Mouse (Mus musculus) right cerebral cortex, postnatal 25 days (tissue): ENCODE results near the gene Slc17a7.

Experiments used
- DNase-seq: peaks from one replicate; pipeline ENCODE4 v3.0.0; 2022

Slc17a7 gene

GRCm38 (mm10) chr7:45208260-45208659 is 44.5 kb downstream of the Slc17a7 start:
- DNase-seq, result no peak

DNA sequence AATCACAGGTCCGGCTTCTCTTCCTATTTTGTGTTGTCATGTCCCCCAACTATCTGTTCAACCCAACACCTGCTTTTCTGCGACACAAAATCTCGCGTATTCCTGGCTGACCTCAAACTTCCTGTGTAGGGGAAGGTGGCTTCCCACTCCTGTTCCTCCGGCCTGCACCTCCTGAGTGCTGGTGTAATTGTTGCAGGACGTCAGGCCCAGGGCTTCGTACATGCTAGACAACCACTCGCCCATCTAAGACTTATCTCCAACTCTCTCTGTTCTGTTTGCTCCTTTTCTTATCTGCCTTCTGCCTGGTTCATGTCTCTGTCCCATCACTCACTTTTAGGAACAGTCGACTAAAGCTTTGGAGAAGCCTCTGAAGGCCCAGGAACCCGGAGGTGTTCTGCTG is 47.3 kb downstream of the Slc17a7 start:
- no peak for DNase-seq

GRCm38 (mm10) chr7:45211851-45212251 is 48.1 kb downstream of the Slc17a7 start, which contains the start of gene Dkkl1:
Dkkl1 (minus strand) TSS chr7:45212147.
- no peak for DNase-seq

DNA sequence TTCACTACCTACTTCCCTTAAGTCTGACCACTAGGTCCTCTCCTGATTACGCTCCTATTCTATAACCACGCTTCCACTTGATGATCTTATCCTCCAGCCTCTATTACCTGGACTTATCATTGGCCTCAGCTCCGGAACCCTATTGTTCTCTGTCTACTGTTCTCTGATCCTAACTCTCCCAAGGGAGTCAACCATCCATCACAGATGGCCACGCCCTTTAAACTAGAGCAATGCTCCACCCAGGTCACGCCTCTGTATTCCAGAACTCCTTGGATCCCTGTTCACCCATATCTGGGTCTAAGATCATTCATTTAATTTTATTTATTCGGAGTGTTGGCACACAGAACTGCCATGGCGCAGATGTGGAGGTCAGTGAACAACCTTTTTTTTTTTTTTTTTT is 48.6 kb downstream of the Slc17a7 start:
- DNase-seq, result no peak

GRCm38 (mm10) chr7:45213708-45214107 is 50.0 kb downstream of the Slc17a7 start:
- no peak for DNase-seq

DNA sequence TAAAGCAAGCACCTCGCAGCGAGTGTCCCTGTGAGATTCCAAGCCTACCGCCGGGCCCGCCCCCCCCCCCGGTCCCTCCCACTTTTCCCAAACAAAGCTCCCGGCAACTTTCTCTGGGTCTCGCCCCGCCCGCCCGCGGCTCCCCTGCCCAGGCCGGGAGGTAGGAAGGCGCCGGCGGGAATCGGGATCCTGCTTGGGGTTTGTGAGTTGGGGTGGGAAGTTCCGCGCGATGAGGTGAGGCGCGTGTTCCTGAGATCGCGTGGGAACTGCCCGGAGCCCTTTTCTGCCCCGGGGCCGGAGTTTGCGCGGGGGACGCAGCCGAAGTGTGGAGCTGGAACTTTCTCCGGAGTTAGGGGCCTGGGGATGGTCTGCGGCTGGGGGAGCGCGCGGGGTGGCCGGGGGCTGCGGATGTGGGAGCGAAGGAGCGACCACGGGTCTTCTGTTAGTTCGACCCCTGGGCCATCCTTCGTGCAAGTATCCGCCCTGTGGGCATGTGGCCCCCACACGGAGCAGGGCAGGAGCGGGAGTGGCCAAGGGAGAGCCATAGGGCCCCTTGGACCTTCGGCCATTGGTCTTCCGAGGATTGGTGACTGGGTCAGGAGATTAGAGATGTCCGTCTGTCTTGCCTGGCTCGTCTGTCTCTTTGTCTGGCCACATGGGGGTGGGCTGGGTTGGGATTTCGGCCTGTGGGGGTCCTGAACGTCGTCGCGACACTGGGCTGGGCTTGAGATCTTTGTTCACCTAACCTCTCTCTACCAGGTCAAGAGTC is 52.1 kb downstream of the Slc17a7 start, which contains the start of gene Tead2:
Tead2 (plus strand) TSS at position 81 of the 769 bp plus-strand sequence.
- DNase-seq, result no peak

GRCm38 (mm10) chr7:45216442-45217183 is 52.9 kb downstream of the Slc17a7 start:
- DNase-seq, result no peak

DNA sequence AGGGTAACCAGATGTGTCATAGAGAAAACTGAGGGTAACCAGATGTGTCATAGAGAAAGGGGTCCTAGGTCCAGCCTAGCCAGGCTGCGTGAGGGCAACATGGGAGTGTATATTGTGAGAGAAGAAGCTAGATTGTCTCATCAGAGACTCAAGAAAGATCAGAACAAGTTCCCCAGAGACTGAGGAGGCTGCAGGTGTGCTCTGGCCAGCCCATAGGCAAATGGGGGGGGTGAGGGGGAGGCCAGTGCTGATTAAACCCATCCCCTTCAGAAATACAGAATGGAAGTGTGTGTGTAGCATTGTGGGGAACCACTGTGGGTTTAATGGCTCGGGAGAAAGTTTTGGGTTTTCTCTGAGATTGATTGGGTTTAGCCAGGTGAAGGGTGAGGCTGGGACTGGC is 57.9 kb downstream of the Slc17a7 start:
- DNase-seq, result no peak

- DNase-seq, result no peak
Measured at GRCm38 (mm10) chr7:45224826-45225225, 61.1 kb downstream of the Slc17a7 start.
